Mouse (Mus musculus) midbrain, embryonic 16.5 days (tissue): ENCODE measurements at regions not wholly inside any gene's neighbourhood (a gene's known extent, or its start where the extent isn't known, plus 50 kb on each side); places are given as distances from the start of the nearest gene placed in this dataset.

ENCODE experiments used
- ATAC-seq: fragments of 200-750 bp; cut with Nextera tagmentation; 2 replicates; pipeline ENCODE4 v1.8.0; 2017; ENCODE audit warnings: moderate TSS enrichment
- H3K27ac ChIP-seq: fragments of 300-500 bp; sonication (generic); 2 replicates; pipeline ENCODE4 v1.5.1; 2014; ENCODE audit warnings: mild to moderate bottlenecking, low read length, mixed read lengths
- H3K27me3 ChIP-seq: fragments of 300-500 bp; sonication (generic); 2 replicates; pipeline ENCODE4 v1.6.1; 2014; ENCODE audit warnings: low read depth, low read length, mixed read lengths; ENCODE audit not compliant: control insufficient read depth, insufficient read depth
- H3K36me3 ChIP-seq: fragments of 300-500 bp; sonication (generic); 2 replicates; pipeline ENCODE4 v1.6.1; 2014; ENCODE audit warnings: mild to moderate bottlenecking, low read length, moderate library complexity, mixed read lengths; ENCODE audit not compliant: control insufficient read depth, insufficient read depth
- H3K4me1 ChIP-seq: fragments of 300-500 bp; sonication (generic); 2 replicates; pipeline ENCODE4 v1.6.1; 2014; ENCODE audit warnings: mild to moderate bottlenecking, low read length, mixed read lengths; ENCODE audit not compliant: control insufficient read depth, insufficient read depth
- H3K4me2 ChIP-seq: fragments of 300-500 bp; sonication (generic); 2 replicates; pipeline ENCODE4 v1.6.1; 2014; ENCODE audit warnings: mild to moderate bottlenecking, low read length, mixed read lengths
- H3K4me3 ChIP-seq: fragments of 300-500 bp; sonication (generic); 2 replicates; pipeline ENCODE4 v1.5.1; 2014; ENCODE audit warnings: low read depth, mild to moderate bottlenecking, low read length, moderate library complexity, mixed read lengths
- H3K9ac ChIP-seq: fragments of 300-500 bp; sonication (generic); 2 replicates; pipeline ENCODE4 v1.6.1; 2014; ENCODE audit warnings: low read depth, low read length, mixed read lengths
- H3K9me3 ChIP-seq: fragments of 300-500 bp; sonication (generic); replicated peaks from 2 replicates; pipeline ENCODE4 v1.6.1; 2014; ENCODE audit warnings: mild to moderate bottlenecking, low read length, mixed read lengths; ENCODE audit not compliant: control insufficient read depth, poor library complexity, severe bottlenecking
- WGBS: fragments of 180-500 bp; shearing (Covaris S2); extraction: QIAGEN DNeasy Blood & Tissue Kit; methylation state at CpG from one replicate; pipeline ENCODE4 v1.1.7; 2014; 5-methylcytosine and 5-hydroxymethylcytosine counted together

- WGBS, result 97% methylated on average over 20 of the region's 20 CpGs
- H3K36me3 ChIP-seq, result no peaks in the 10 kb centered on the region
These were observed 80.6 kb upstream of the Adam23 start for GRCm38 (mm10) chr1:63365126-63365525.

GRCm38 (mm10) chr1:63367697-63368376, 77.9 kb upstream of the Adam23 start:
- H3K4me3 ChIP-seq, result no peak overlapping the region
- no peaks in the 10 kb centered on the region; the same call in 1 of the 2 replicates for H3K9me3 ChIP-seq
- no peak overlapping the region for H3K9ac ChIP-seq
- peak overlapping the region; percentile 75 for H3K27ac ChIP-seq
- peak; percentile 96 for ATAC-seq
- WGBS, result 10% methylated on average over 5 of the region's 5 CpGs
- H3K4me2 ChIP-seq, result peak overlapping the region; percentile 22
- no peaks in the 10 kb centered on the region for H3K36me3 ChIP-seq
- H3K27me3 ChIP-seq, result no peaks in the 10 kb centered on the region
- peaks cover 12% of the 10 kb centered on the region for H3K4me1 ChIP-seq

More at GRCm38 (mm10) chr1:63365126-63365525, 80.6 kb upstream of the Adam23 start:
- Histone ChIP-seq H3K27ac (no peak overlapping the region), H3K4me2 (no peak overlapping the region), H3K4me1 (peaks cover 12% of the 10 kb centered on the region), H3K9me3 (no peaks in the 10 kb centered on the region; the same call in 1 of the 2 replicates), H3K4me3 (no peak overlapping the region), H3K9ac (no peak overlapping the region), H3K27me3 (no peaks in the 10 kb centered on the region)
- ATAC-seq, result no peak

- no peaks in the 10 kb centered on the region; the same call in 1 of the 2 replicates for H3K9me3 ChIP-seq
These were observed 76.8 kb upstream of the Adam23 start for GRCm38 (mm10) chr1:63368921-63369320.

GRCm38 (mm10) chr1:63369561-63369960, 76.1 kb upstream of the Adam23 start:
- Histone ChIP-seq H3K4me3 (no peak overlapping the region), H3K27ac (no peak overlapping the region), H3K27me3 (no peaks in the 10 kb centered on the region), H3K4me1 (peaks cover 12% of the 10 kb centered on the region), H3K9ac (no peak overlapping the region), H3K4me2 (no peak overlapping the region), H3K36me3 (no peaks in the 10 kb centered on the region), H3K9me3 (no peaks in the 10 kb centered on the region; the same call in 1 of the 2 replicates)
- no peak for ATAC-seq

More at GRCm38 (mm10) chr1:63368921-63369320, 76.8 kb upstream of the Adam23 start:
- Histone ChIP-seq H3K27ac (no peak overlapping the region), H3K27me3 (no peaks in the 10 kb centered on the region), H3K4me1 (peaks cover 12% of the 10 kb centered on the region), H3K36me3 (no peaks in the 10 kb centered on the region), H3K9ac (no peak overlapping the region), H3K4me3 (no peak overlapping the region), H3K4me2 (no peak overlapping the region)
- WGBS, result 58% methylated on average over 3 of the region's 3 CpGs
- no peak for ATAC-seq

- Histone ChIP-seq H3K27ac (no peak overlapping the region), H3K4me1 (peaks cover 6% of the 10 kb centered on the region; the same call in 1 of the 2 replicates), H3K9ac (no peak overlapping the region), H3K36me3 (no peaks in the 10 kb centered on the region), H3K9me3 (no peaks in the 10 kb centered on the region), H3K4me2 (no peak overlapping the region), H3K27me3 (no peaks in the 10 kb centered on the region), H3K4me3 (no peak overlapping the region)
- ATAC-seq, result no peak
- 82% methylated on average over 3 of the region's 3 CpGs for WGBS
These were observed 62.6 kb upstream of the Adam23 start for GRCm38 (mm10) chr1:63383110-63383509.

- no peak overlapping the region for H3K27ac ChIP-seq
- H3K4me1 ChIP-seq, result peaks cover 6% of the 10 kb centered on the region; the same call in 1 of the 2 replicates
- no peak overlapping the region for H3K4me3 ChIP-seq
- no peak for ATAC-seq
- H3K27me3 ChIP-seq, result no peaks in the 10 kb centered on the region
- 88% methylated on average over 2 of the region's 2 CpGs for WGBS
- no peaks in the 10 kb centered on the region for H3K36me3 ChIP-seq
- H3K9ac ChIP-seq, result no peak overlapping the region
- H3K9me3 ChIP-seq, result no peaks in the 10 kb centered on the region
- no peak overlapping the region for H3K4me2 ChIP-seq
These were observed 60.6 kb upstream of the Adam23 start for GRCm38 (mm10) chr1:63385116-63385515.

- Histone ChIP-seq H3K9me3 (no peaks in the 10 kb centered on the region), H3K36me3 (no peaks in the 10 kb centered on the region), H3K4me3 (no peak overlapping the region), H3K4me2 (no peak overlapping the region), H3K27ac (no peak overlapping the region), H3K9ac (no peak overlapping the region), H3K27me3 (no peaks in the 10 kb centered on the region), H3K4me1 (0 out of 2 replicates have a peak, but pooled peaks cover 2% of the 10 kb centered on the region)
- ATAC-seq, result no peak
- 55% methylated on average over 3 of the region's 3 CpGs for WGBS
These were observed 50.3 kb upstream of the Adam23 start for GRCm38 (mm10) chr1:63395427-63395826.
